Mouse (Mus musculus): Measurements from ENCODE around the gene Fchsd2.

Fchsd2 gene

DNA sequence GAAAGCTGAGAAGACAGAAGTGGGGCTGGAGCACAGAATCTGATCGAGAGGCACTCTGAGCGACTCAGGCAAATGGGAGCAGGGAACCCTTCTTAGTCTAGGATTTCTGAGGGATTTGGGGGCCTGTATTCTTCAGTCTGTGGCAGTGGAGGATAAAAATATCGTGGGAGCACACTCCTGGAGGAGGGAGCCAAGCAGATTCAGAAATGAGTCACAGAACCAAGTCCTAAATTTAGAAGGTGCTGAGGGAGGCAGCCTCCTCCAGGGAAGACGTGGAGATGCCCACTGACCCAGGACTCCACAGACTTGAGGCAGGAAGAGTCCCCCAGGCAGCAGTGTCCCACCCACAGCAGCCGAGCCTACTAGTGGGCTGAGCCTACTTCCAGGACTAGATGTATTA, 221.7 kb downstream of the Fchsd2 start:
- Histone ChIP-seq H3K9me3 (ENCODE audit: low read length) (no peaks in the 10 kb centered on the region), H3K27me3 (ENCODE audit: insufficient read depth, low read length) (peaks cover 25% of the 10 kb centered on the region), H3K4me1 (replicated peaks; ENCODE audit: low read depth, low read length) (peaks cover 17% of the 10 kb centered on the region), H3K4me3 (replicated peaks; ENCODE audit: low read length) (no peak overlapping the region), H3K36me3 (ENCODE audit: insufficient read depth, low read length) (no peaks in the 10 kb centered on the region)
- TF ChIP-seq POU5F1 (IDR thresholded peaks at IDR 0.05; ENCODE audit: borderline replicate concordance, low read length), result no peak
- no peak for TF ChIP-seq NANOG (IDR thresholded peaks at IDR 0.05; ENCODE audit: borderline replicate concordance, low read length)
- no peak for TF ChIP-seq CTCF (conservative IDR thresholded peaks at IDR 0.05; ENCODE audit: low read length)

DNA sequence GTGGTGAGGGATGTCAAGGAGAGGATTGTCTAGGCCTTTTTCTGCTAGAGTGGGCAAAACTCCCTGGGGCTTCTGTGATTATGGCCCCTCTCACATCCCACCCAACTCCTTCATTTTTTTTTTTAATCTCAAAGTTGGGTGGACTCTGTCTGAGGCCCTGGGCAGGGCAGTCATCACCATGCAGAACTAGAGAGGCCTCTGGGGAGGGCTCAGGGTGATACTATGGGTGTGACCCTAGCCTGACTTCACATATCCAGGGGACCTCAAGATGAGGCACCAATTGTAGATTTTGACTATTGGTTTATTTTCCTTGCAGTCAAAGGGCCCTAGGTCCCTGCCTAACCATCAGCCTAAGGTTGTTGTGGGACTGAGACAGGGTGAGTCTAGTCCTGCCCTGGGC, 223.0 kb downstream of the Fchsd2 start:
- Histone ChIP-seq H3K27me3 (ENCODE audit: insufficient read depth, low read length) (peaks cover 38% of the 10 kb centered on the region), H3K4me1 (replicated peaks; ENCODE audit: low read depth, low read length) (peaks cover 20% of the 10 kb centered on the region), H3K4me3 (replicated peaks; ENCODE audit: low read length) (no peak overlapping the region), H3K9me3 (ENCODE audit: low read length) (no peaks in the 10 kb centered on the region), H3K36me3 (ENCODE audit: insufficient read depth, low read length) (no peaks in the 10 kb centered on the region)
- TF ChIP-seq NANOG (IDR thresholded peaks at IDR 0.05; ENCODE audit: borderline replicate concordance, low read length) (no peak), CTCF (conservative IDR thresholded peaks at IDR 0.05; ENCODE audit: low read length) (no peak), POU5F1 (IDR thresholded peaks at IDR 0.05; ENCODE audit: borderline replicate concordance, low read length) (no peak)

DNA sequence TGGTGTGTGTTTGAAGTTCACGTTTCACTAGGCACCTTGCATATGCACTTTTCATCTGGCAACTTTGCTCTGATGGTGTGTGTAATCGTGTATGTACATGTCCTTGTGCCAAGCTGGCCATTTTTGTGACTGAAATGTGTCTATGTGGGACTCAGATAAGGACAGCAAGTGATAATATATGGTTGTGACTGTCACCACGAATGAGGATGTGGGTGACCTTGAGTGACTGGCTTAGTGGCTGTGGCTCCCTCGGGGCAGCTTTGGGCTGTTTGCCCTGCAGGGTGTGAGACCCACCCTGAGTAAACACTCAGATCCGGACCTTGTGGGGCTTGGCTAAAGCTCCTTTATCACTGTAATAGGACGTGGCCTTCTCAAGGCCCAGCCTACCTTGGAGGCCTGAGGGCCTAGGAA, 223.9 kb downstream of the Fchsd2 start:
- H3K36me3 ChIP-seq (ENCODE audit: insufficient read depth, low read length), result no peaks in the 10 kb centered on the region

DNA sequence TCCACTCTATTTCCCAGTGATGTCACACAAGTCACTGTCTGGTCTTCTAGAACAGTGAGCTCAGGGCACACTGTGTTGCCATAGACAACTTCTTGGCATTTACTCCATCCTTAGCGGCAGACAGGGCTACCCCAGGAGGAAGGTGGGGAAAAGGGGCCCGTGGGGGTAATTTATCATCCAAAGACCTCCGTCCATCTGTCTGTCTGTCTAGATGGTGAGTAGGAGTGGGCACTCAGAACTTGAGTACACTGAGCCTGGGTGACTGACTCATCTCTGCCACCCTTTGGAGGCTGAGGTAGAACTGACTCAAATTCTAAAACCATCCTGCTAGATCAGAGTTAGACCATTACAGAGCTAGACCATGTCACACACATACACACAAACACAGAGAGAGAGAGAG, 224.4 kb downstream of the Fchsd2 start, which contains the start of gene Stard10:
Gene Stard10 (plus strand): TSS at position 73 of the 400 bp plus-strand sequence.
- no peaks in the 10 kb centered on the region for H3K9me3 ChIP-seq (ENCODE audit: low read length)
- H3K36me3 ChIP-seq (ENCODE audit: insufficient read depth, low read length), result no peaks in the 10 kb centered on the region
- no peak within 1 kb of the TSS for H3K4me3 ChIP-seq (replicated peaks; ENCODE audit: low read length)
- TF ChIP-seq POU5F1 (IDR thresholded peaks at IDR 0.05; ENCODE audit: borderline replicate concordance, low read length) (no peak), NANOG (IDR thresholded peaks at IDR 0.05; ENCODE audit: borderline replicate concordance, low read length) (no peak), CTCF (conservative IDR thresholded peaks at IDR 0.05; ENCODE audit: low read length) (no peak)
- peaks cover 47% of the 10 kb centered on the region for H3K27me3 ChIP-seq (ENCODE audit: insufficient read depth, low read length)
- H3K4me1 ChIP-seq (replicated peaks; ENCODE audit: low read depth, low read length), result peaks cover 22% of the 10 kb centered on the region

More for the DNA sequence above, 223.9 kb downstream of the Fchsd2 start:
- H3K4me3 ChIP-seq (replicated peaks; ENCODE audit: low read length), result no peak overlapping the region
- peaks cover 43% of the 10 kb centered on the region for H3K27me3 ChIP-seq (ENCODE audit: insufficient read depth, low read length)
- TF ChIP-seq CTCF (conservative IDR thresholded peaks at IDR 0.05; ENCODE audit: low read length) (no peak), POU5F1 (IDR thresholded peaks at IDR 0.05; ENCODE audit: borderline replicate concordance, low read length) (no peak)
- peaks cover 18% of the 10 kb centered on the region for H3K4me1 ChIP-seq (replicated peaks; ENCODE audit: low read depth, low read length)
- H3K9me3 ChIP-seq (ENCODE audit: low read length), result no peaks in the 10 kb centered on the region

DNA sequence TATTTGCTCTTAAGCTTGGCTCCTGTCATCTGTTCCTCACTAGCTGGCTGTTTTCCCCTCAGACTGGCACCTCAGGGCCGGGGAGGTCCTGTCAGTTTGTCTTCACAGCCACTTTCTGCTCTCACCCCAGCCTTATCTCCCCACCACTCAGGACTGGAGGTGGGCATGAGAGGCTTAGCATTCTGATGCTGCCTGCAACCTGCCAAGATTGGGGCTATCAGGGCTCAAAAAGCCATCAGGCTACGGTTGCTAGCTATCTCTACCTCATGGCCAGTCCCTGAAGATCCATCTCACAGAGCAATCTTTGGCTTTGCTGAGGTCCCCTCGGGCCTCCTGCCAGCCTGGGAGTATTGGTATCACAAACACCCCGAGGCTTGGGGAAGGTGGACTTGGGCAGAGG, 226.2 kb downstream of the Fchsd2 start:
- Histone ChIP-seq H3K9me3 (ENCODE audit: low read length) (no peaks in the 10 kb centered on the region), H3K4me1 (replicated peaks; ENCODE audit: low read depth, low read length) (peaks cover 34% of the 10 kb centered on the region), H3K4me3 (replicated peaks; ENCODE audit: low read length) (no peak overlapping the region), H3K36me3 (ENCODE audit: insufficient read depth, low read length) (no peaks in the 10 kb centered on the region), H3K27me3 (ENCODE audit: insufficient read depth, low read length) (peaks cover 64% of the 10 kb centered on the region)
- TF ChIP-seq POU5F1 (IDR thresholded peaks at IDR 0.05; ENCODE audit: borderline replicate concordance, low read length), result no peak
- TF ChIP-seq CTCF (conservative IDR thresholded peaks at IDR 0.05; ENCODE audit: low read length), result no peak
- no peak for TF ChIP-seq NANOG (IDR thresholded peaks at IDR 0.05; ENCODE audit: borderline replicate concordance, low read length)

DNA sequence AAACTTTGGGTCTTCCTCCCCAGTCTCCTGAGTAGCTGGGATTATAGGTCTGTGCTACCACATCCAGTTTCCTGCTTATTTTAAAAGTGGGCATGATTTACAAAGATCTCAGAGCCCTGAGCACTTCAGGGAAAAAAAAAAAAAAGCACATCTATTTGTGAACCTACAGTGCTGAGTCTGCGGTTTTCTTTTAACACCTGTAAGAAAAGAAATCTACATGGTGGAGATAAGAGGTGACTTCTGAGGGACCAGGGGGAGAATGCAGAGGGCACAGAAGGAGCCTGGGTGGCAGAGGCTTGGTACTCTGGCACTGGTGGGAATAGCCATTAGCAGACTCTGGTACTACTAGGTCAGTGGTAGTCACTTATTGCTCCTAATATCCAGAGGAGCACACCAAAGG, 227.1 kb downstream of the Fchsd2 start:
- Histone ChIP-seq H3K27me3 (ENCODE audit: insufficient read depth, low read length) (peaks cover 73% of the 10 kb centered on the region), H3K36me3 (ENCODE audit: insufficient read depth, low read length) (no peaks in the 10 kb centered on the region), H3K4me1 (replicated peaks; ENCODE audit: low read depth, low read length) (peaks cover 37% of the 10 kb centered on the region), H3K9me3 (ENCODE audit: low read length) (no peaks in the 10 kb centered on the region), H3K4me3 (replicated peaks; ENCODE audit: low read length) (no peak overlapping the region; the same call in 1 of the 2 replicates)
- no peak for TF ChIP-seq CTCF (conservative IDR thresholded peaks at IDR 0.05; ENCODE audit: low read length)
- TF ChIP-seq NANOG (IDR thresholded peaks at IDR 0.05; ENCODE audit: borderline replicate concordance, low read length), result no peak
- no peak for TF ChIP-seq POU5F1 (IDR thresholded peaks at IDR 0.05; ENCODE audit: borderline replicate concordance, low read length)

DNA sequence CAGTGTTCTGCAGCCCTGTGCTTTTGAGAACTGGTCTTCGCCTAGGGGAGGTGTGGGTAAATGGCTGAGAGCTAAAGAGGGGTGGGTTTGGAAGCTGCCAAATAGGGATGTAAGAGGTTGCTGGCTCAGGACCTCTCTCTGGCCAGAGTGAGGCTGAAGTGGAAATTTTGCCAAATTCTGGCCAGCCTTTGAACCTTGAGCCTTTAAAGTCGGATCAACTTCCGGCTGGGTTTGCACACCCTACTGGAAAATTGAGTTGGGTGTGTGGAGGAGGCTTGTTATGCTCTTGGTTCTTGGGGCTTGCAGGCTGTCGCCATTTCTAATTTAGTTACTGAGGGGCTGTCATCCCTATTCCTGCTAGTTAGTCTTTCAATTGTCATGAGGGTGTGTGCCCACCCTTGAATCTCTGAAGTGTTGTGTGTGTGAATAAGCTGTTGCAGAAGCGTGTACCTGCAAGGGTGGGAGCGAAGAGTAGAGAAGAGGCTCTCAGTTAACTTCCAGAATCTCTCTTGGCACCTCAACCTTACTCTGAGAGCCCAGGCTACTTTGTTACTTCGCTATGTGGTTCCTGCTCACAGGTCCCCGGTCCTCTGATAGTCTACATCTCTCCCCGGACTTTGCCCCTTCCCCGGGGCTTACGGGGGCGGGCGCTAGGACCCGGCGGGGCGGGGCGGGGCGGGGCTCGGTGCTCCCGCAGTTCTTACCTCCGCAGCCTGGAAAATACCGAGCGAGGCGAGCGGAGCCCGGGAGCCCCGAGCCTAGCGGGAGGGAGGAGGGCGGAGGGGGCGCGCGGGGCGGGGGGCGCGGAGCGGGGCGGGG, 227.9 kb downstream of the Fchsd2 start:
- Histone ChIP-seq H3K4me1 (replicated peaks; ENCODE audit: low read depth, low read length) (peaks cover 37% of the 10 kb centered on the region), H3K4me3 (replicated peaks; ENCODE audit: low read length) (peak overlapping the region; percentile 85), H3K36me3 (ENCODE audit: insufficient read depth, low read length) (no peaks in the 10 kb centered on the region), H3K9me3 (ENCODE audit: low read length) (no peaks in the 10 kb centered on the region), H3K27me3 (ENCODE audit: insufficient read depth, low read length) (peaks cover 73% of the 10 kb centered on the region)
- TF ChIP-seq CTCF (conservative IDR thresholded peaks at IDR 0.05; ENCODE audit: low read length) (no peak), POU5F1 (IDR thresholded peaks at IDR 0.05; ENCODE audit: borderline replicate concordance, low read length) (no peak), NANOG (IDR thresholded peaks at IDR 0.05; ENCODE audit: borderline replicate concordance, low read length) (no peak)

DNA sequence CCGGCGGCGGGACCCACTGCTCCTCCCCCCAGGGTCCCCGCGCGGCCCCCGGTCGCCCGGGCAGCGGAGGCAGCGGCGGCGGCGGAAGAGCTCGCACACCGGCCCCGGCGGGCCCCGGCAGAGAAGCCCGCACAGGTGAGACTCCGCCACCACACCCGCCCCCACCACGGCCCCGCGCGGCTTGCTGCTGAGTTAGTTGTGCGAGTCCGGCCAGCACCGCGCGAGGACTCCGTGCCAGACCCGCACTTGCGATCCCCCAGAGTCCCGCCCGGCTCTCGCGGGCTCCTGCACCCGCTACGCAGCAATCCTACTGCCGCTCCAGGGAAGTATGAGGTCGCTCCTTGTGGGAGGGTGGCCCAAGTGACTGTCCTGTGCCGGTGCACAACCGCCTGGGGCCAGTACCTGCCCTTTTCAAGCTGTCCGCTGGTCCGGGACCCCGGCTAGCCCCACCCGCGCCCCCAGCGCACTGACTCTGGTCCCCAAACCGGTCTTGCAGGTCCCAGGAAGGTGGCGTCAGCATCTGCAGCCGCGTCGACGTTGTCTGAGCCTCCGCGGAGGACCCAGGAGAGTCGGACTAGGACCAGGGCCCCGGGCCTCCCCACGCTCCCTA, 228.7 kb downstream of the Fchsd2 start:
- H3K27me3 ChIP-seq (ENCODE audit: insufficient read depth, low read length), result peaks cover 77% of the 10 kb centered on the region
- TF ChIP-seq POU5F1 (IDR thresholded peaks at IDR 0.05; ENCODE audit: borderline replicate concordance, low read length) (no peak), CTCF (conservative IDR thresholded peaks at IDR 0.05; ENCODE audit: low read length) (no peak), NANOG (IDR thresholded peaks at IDR 0.05; ENCODE audit: borderline replicate concordance, low read length) (no peak)
- H3K36me3 ChIP-seq (ENCODE audit: insufficient read depth, low read length), result no peaks in the 10 kb centered on the region
- peaks cover 37% of the 10 kb centered on the region for H3K4me1 ChIP-seq (replicated peaks; ENCODE audit: low read depth, low read length)
- peak overlapping the region; percentile 85 for H3K4me3 ChIP-seq (replicated peaks; ENCODE audit: low read length)
- no peaks in the 10 kb centered on the region for H3K9me3 ChIP-seq (ENCODE audit: low read length)
